In genomic region chr11:59263870-59264563, GRCm38 (mm10) we compare ENCODE assay signal across 9 mouse cellular contexts. TPM values are rescaled to one million over a fixed set of nuclear protein-coding genes. Genes with fewer than 3 reads are reported as not detected.
DNase-seq lines count a peak whose midpoint lies in the region; ATAC-seq and TF ChIP-seq lines count a peak whose summit lies in the region.
"Had no signal": no experiment of that assay in that cellular context is flagged by ENCODE, and none has a peak within 500 bp of the region (broad histone marks: within the 10 kb centered on the region; RNA-seq: fewer than 3 reads in every experiment).

No protein-coding gene starts in this region.

- no peaks in the 10 kb centered on the region for H3K36me3 ChIP-seq in forebrain, postnatal 0 days (ENCODE audit: insufficient read depth)
- H3K36me3 ChIP-seq in kidney, embryonic 15.5 days: no peaks in the 10 kb centered on the region
- no peaks in the 10 kb centered on the region for H3K36me3 ChIP-seq in liver, embryonic 16.5 days (ENCODE audit: control insufficient read depth, insufficient read depth)
- no peaks in the 10 kb centered on the region for H3K36me3 ChIP-seq in neural tube, embryonic 14.5 days (ENCODE audit: control insufficient read depth, insufficient read depth, low read length)

- ATAC-seq in forebrain, postnatal 0 days: peak; percentile 98
- ATAC-seq in kidney, embryonic 15.5 days (replicated peaks; ENCODE audit: low FRiP score): peak; percentile 83
- ATAC-seq in liver, embryonic 16.5 days (ENCODE audit: low read depth): no peak
- ATAC-seq in neural tube, embryonic 14.5 days (ENCODE audit: low read depth): peak; percentile 93

- H3K4me2 ChIP-seq in forebrain, postnatal 0 days (ENCODE audit: low read depth): peak overlapping the region; percentile 75
- H3K4me2 ChIP-seq in kidney, embryonic 15.5 days: peak overlapping the region; percentile 90
- peak overlapping the region; percentile 78 for H3K4me2 ChIP-seq in liver, embryonic 16.5 days (ENCODE audit: low read depth, low read length)
- H3K4me2 ChIP-seq in neural tube, embryonic 14.5 days (ENCODE audit: low read depth, low read length): peak overlapping the region; percentile 75

- no peaks in the 10 kb centered on the region for H3K27me3 ChIP-seq in forebrain, postnatal 0 days (ENCODE audit: insufficient read depth, low read length)
- H3K27me3 ChIP-seq in kidney, embryonic 15.5 days: peaks cover 56% of the 10 kb centered on the region
- peaks cover 57% of the 10 kb centered on the region for H3K27me3 ChIP-seq in liver, embryonic 16.5 days (ENCODE audit: control insufficient read depth, insufficient read depth, low read depth, low read length)
- no peaks in the 10 kb centered on the region for H3K27me3 ChIP-seq in neural tube, embryonic 14.5 days (ENCODE audit: control insufficient read depth, insufficient read depth, low read length)

- peak overlapping the region; percentile 70 for H3K4me3 ChIP-seq in gastrocnemius, adult 2 months
- H3K4me3 ChIP-seq in forebrain, postnatal 0 days (ENCODE audit: low read depth, low read length): peak overlapping the region; percentile 49
- peak overlapping the region; percentile 56 for H3K4me3 ChIP-seq in kidney, embryonic 15.5 days (replicated peaks)
- peak overlapping the region; percentile 58 for H3K4me3 ChIP-seq in liver, embryonic 16.5 days (ENCODE audit: low read depth, low read length)
- H3K4me3 ChIP-seq in neural tube, embryonic 14.5 days (ENCODE audit: low read depth, low read length): peak overlapping the region; percentile 43

- H3K9ac ChIP-seq in forebrain, postnatal 0 days: peak overlapping the region; percentile 63
- H3K9ac ChIP-seq in kidney, embryonic 15.5 days: peak overlapping the region; percentile 47
- peak overlapping the region; percentile 51 for H3K9ac ChIP-seq in liver, embryonic 16.5 days (ENCODE audit: low read depth, low read length)
- H3K9ac ChIP-seq in neural tube, embryonic 14.5 days (replicated peaks; ENCODE audit: low read depth, low read length): peak overlapping the region; percentile 76

- intact Hi-C loops in gastrocnemius, adult 2 months (cut with DNase I): no loop called here

- under 1% methylated on average over 55 of the region's 56 CpGs for WGBS in forebrain, postnatal 0 days
- WGBS in kidney, embryonic 15.5 days: under 1% methylated on average over 47 of the region's 56 CpGs
- 2% methylated on average over 56 of the region's 56 CpGs for WGBS in liver, embryonic 16.5 days (ENCODE audit: insufficient replicate concordance)
- under 1% methylated on average over 56 of the region's 56 CpGs for WGBS in neural tube, embryonic 14.5 days

- H3K4me1 ChIP-seq in forebrain, postnatal 0 days (ENCODE audit: insufficient read depth): peaks cover 7% of the 10 kb centered on the region; the same call in 1 of the 2 replicates
- H3K4me1 ChIP-seq in kidney, embryonic 15.5 days: peaks cover 15% of the 10 kb centered on the region
- peaks cover 44% of the 10 kb centered on the region for H3K4me1 ChIP-seq in liver, embryonic 16.5 days (ENCODE audit: control insufficient read depth, low read depth, low read length)
- peaks cover 9% of the 10 kb centered on the region for H3K4me1 ChIP-seq in neural tube, embryonic 14.5 days (ENCODE audit: control insufficient read depth, insufficient read depth, low read length)

- no peaks in the 10 kb centered on the region for H3K9me3 ChIP-seq in forebrain, postnatal 0 days (ENCODE audit: low read length)
- no peaks in the 10 kb centered on the region for H3K9me3 ChIP-seq in kidney, embryonic 15.5 days (replicated peaks)
- peaks cover 3% of the 10 kb centered on the region; the same call in 1 of the 2 replicates for H3K9me3 ChIP-seq in liver, embryonic 16.5 days (replicated peaks; ENCODE audit: control insufficient read depth, low read length)
- H3K9me3 ChIP-seq in neural tube, embryonic 14.5 days (ENCODE audit: control insufficient read depth, low read length): no peaks in the 10 kb centered on the region

- DNase-seq in gastrocnemius, adult 2 months: peak; percentile 33
- no peak for DNase-seq in gastrocnemius, adult 8-10 months (ENCODE audit: low spot score in 2 of 2)
- peak; percentile 75 for DNase-seq in adrenal gland, postnatal 14 days
- peak; percentile 76 for DNase-seq in forebrain, postnatal 0 days
- DNase-seq in thymus, postnatal 14 days: no peak

- peak; percentile 23; the same call in 1 of the 2 replicates for TF ChIP-seq CTCF in gastrocnemius, adult 2 months (IDR thresholded peaks at IDR 0.05)
- TF ChIP-seq CTCF in forebrain, postnatal 0 days (IDR thresholded peaks at IDR 0.05; ENCODE audit: low read depth): peak; percentile 66

- H3K27ac ChIP-seq in gastrocnemius, adult 2 months: no peak overlapping the region
- H3K27ac ChIP-seq in forebrain, postnatal 0 days (ENCODE audit: low read depth, low read length): no peak overlapping the region
- H3K27ac ChIP-seq in kidney, embryonic 15.5 days: no peak overlapping the region
- no peak overlapping the region for H3K27ac ChIP-seq in liver, embryonic 16.5 days (ENCODE audit: low read length)
- peak overlapping the region; percentile 28; the same call in 1 of the 2 replicates for H3K27ac ChIP-seq in neural tube, embryonic 14.5 days (ENCODE audit: low read depth, low read length)

RNA-seq across cellular contexts. Expression of gene Wnt3a, which starts 26.5 kb away (rescaled TPM):
- total RNA-seq in gastrocnemius, adult 2 months (2021): not detected
- not detected for total RNA-seq in gastrocnemius, adult 8-10 months (2022)
- not detected in 2 replicates for total RNA-seq in adrenal gland, postnatal 14 days (2021)
- total RNA-seq in forebrain, postnatal 0 days (2014; rRNA removed): 0.31 and 0.52 TPM in 2 replicates
- polyA plus RNA-seq in forebrain, postnatal 0 days (2015; fragmentation: Nextera tagmentation; extraction: Ambion mirVana): 0.19 and 0.29 TPM in 2 replicates
- polyA plus RNA-seq in kidney, embryonic 15.5 days (2015; fragmentation: Nextera tagmentation; extraction: Ambion mirVana): not detected in 2 replicates
- polyA plus RNA-seq in liver, embryonic 16.5 days (2015; fragmentation: Nextera tagmentation; extraction: Ambion mirVana): not detected in 2 replicates
- 0.12 and 0.31 TPM in 2 replicates for polyA plus RNA-seq in neural tube, embryonic 14.5 days (2014; fragmentation: Nextera tagmentation; extraction: Ambion mirVana)
- total RNA-seq: gastrocnemius, postnatal 4 days had no signal

RNA-seq across cellular contexts. Expression of gene Arf1, which starts 35.9 kb away (rescaled TPM):
- total RNA-seq in gastrocnemius, adult 2 months (2021): 100 to 1,000 TPM; 226 to 229 TPM
- total RNA-seq in gastrocnemius, adult 8-10 months (2022): 100 to 1,000 TPM; 244 to 252 (median 245) TPM
- 354 and 382 TPM in 2 replicates for total RNA-seq in adrenal gland, postnatal 14 days (2021)
- 355 and 372 TPM in 2 replicates for total RNA-seq in forebrain, postnatal 0 days (2014; rRNA removed)
- 685 and 714 TPM in 2 replicates for polyA plus RNA-seq in forebrain, postnatal 0 days (2015; fragmentation: Nextera tagmentation; extraction: Ambion mirVana)
- polyA plus RNA-seq in kidney, embryonic 15.5 days (2015; fragmentation: Nextera tagmentation; extraction: Ambion mirVana): 700 and 709 TPM in 2 replicates
- polyA plus RNA-seq in liver, embryonic 16.5 days (2015; fragmentation: Nextera tagmentation; extraction: Ambion mirVana): 251 and 257 TPM in 2 replicates
- polyA plus RNA-seq in neural tube, embryonic 14.5 days (2014; fragmentation: Nextera tagmentation; extraction: Ambion mirVana): 617 and 621 TPM in 2 replicates

RNA-seq across cellular contexts. Expression of gene Wnt9a, which starts 42.7 kb away (rescaled TPM):
- total RNA-seq in gastrocnemius, adult 2 months (2021): 1 to 10 TPM; 7.8 to 9.7 TPM
- total RNA-seq in gastrocnemius, adult 8-10 months (2022): 10 to 100 TPM in 1 of 4 experiments, 1 to 10 TPM in 3; 8.9 to 13.2 (median 9.5) TPM
- total RNA-seq in adrenal gland, postnatal 14 days (2021): 0.98 and 1.1 TPM in 2 replicates
- total RNA-seq in forebrain, postnatal 0 days (2014; rRNA removed): 1.9 and 5.6 TPM in 2 replicates
- polyA plus RNA-seq in forebrain, postnatal 0 days (2015; fragmentation: Nextera tagmentation; extraction: Ambion mirVana): 2.1 and 2.6 TPM in 2 replicates
- polyA plus RNA-seq in kidney, embryonic 15.5 days (2015; fragmentation: Nextera tagmentation; extraction: Ambion mirVana): 1.6 and 2.1 TPM in 2 replicates
- 0.22 and 0.32 TPM in 2 replicates for polyA plus RNA-seq in liver, embryonic 16.5 days (2015; fragmentation: Nextera tagmentation; extraction: Ambion mirVana)
- polyA plus RNA-seq in neural tube, embryonic 14.5 days (2014; fragmentation: Nextera tagmentation; extraction: Ambion mirVana): 0.72 and 2.1 TPM in 2 replicates

RNA-seq across cellular contexts. Expression of gene 2310033P09Rik, which starts 55.9 kb away (rescaled TPM):
- total RNA-seq in gastrocnemius, adult 2 months (2021): 1 to 10 TPM; 2.6 to 3.0 TPM
- 1 to 10 TPM; 1.9 to 3.1 (median 2.5) TPM for total RNA-seq in gastrocnemius, adult 8-10 months (2022)
- total RNA-seq in adrenal gland, postnatal 14 days (2021): 27.1 and 29.1 TPM in 2 replicates
- 5.2 and 6.9 TPM in 2 replicates for total RNA-seq in forebrain, postnatal 0 days (2014; rRNA removed)
- 22.2 and 27.6 TPM in 2 replicates for polyA plus RNA-seq in forebrain, postnatal 0 days (2015; fragmentation: Nextera tagmentation; extraction: Ambion mirVana)
- polyA plus RNA-seq in kidney, embryonic 15.5 days (2015; fragmentation: Nextera tagmentation; extraction: Ambion mirVana): 32.5 and 36.4 TPM in 2 replicates
- polyA plus RNA-seq in liver, embryonic 16.5 days (2015; fragmentation: Nextera tagmentation; extraction: Ambion mirVana): 14.6 and 15.1 TPM in 2 replicates
- 22.4 and 25.4 TPM in 2 replicates for polyA plus RNA-seq in neural tube, embryonic 14.5 days (2014; fragmentation: Nextera tagmentation; extraction: Ambion mirVana)

Comparison
In these comparisons a context has a peak if more than half of its experiments do, and no peak if none do; other contexts are left out.
1. DNase-seq: peak in gastrocnemius, adult 2 months (single experiment), adrenal gland, postnatal 14 days (single experiment) and forebrain, postnatal 0 days (single experiment); none in gastrocnemius, adult 8-10 months (0 of 2) and thymus, postnatal 14 days (single experiment).
2. Peak in every context shown above with its lines, with median percentiles within 50 percentile points of each other: H3K4me3 ChIP-seq, H3K4me2 ChIP-seq and H3K9ac ChIP-seq.